ENCODE assay signal across 9 mouse cellular contexts in the genomic region with DNA sequence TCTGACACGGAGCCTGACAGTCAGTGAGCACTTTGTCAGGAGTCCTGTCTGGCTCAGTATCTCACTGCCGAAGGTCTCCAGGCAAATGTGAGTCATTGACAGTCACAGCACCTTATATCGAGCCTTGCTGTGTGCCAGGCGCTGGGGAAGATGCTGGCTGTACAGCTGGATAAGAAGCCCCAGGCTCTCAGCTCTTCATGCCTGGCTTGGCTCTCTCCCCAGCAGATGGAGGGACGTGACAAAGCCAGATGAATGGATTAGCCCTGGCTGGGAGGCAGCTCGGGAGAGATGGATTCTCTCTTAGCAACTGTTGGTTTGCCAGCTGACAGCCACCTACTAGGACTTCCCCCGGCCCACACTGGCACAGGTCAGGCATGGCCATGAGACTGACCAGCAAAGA.
DNase-seq lines count a peak whose midpoint lies in the region; ATAC-seq lines count a peak whose summit lies in the region.
"Had no signal": no experiment of that assay in that cellular context is flagged by ENCODE, and none has a peak within 500 bp of the region (broad histone marks: within the 10 kb centered on the region; RNA-seq: fewer than 3 reads in every experiment).

No protein-coding gene starts in this region.

- no peaks in the 10 kb centered on the region for H3K27me3 ChIP-seq in forebrain, embryonic 13.5 days
- H3K27me3 ChIP-seq in forebrain, embryonic 10.5 days (ENCODE audit: poor library complexity, severe bottlenecking), result peaks cover 4% of the 10 kb centered on the region; the same call in 1 of the 2 replicates

- no peak overlapping the region for H3K4me3 ChIP-seq in forebrain, embryonic 13.5 days
- H3K4me3 ChIP-seq in forebrain, embryonic 10.5 days, result no peak overlapping the region

- ATAC-seq in forebrain, embryonic 13.5 days, result peak; percentile 59
- ATAC-seq in granulocyte monocyte progenitor cell, adult 5-6 weeks (replicated peaks; ENCODE audit: poor library complexity, severe bottlenecking), result no peak

- intact Hi-C loops in left cerebral cortex, postnatal 14 days (cut with DNase I), result loop anchor here (5.0 kb wide), 1 partner anchor 470 kb away; no protein-coding TSS in a partner anchor

- no peak overlapping the region for H3K9ac ChIP-seq in forebrain, embryonic 13.5 days

- peak overlapping the region; percentile 41 for H3K27ac ChIP-seq in forebrain, embryonic 13.5 days
- H3K27ac ChIP-seq in forebrain, embryonic 10.5 days, result no peak overlapping the region

- no peak overlapping the region for H3K4me2 ChIP-seq in forebrain, embryonic 13.5 days

- WGBS in forebrain, embryonic 13.5 days, result 42% methylated on average over 7 of the region's 7 CpGs
- 61% methylated on average over 7 of the region's 7 CpGs for WGBS in forebrain, embryonic 10.5 days

- no peak for DNase-seq in forebrain, embryonic 10.5 days (ENCODE audit: extremely low spot score, low spot score)
- peak; percentile 53 to 79 for DNase-seq in frontal cortex, adult 2 months (ENCODE audit: extremely low spot score in 1 of 2, low spot score in 1 of 2)
- peak; percentile 61 to 82 for DNase-seq in left cerebral cortex, postnatal 14 days (ENCODE audit: low spot score in 2 of 2)
- DNase-seq in retina, postnatal 7 days (ENCODE audit: low read depth, low spot score), result peak; percentile 72
- no peak for DNase-seq in testis, postnatal 14 days (ENCODE audit: low spot score)
- DNase-seq in gastrocnemius, postnatal 25 days, result no peak
- DNase-seq: adrenal gland, adult 2 months had no signal

- H3K4me1 ChIP-seq in forebrain, embryonic 13.5 days, result peaks cover 36% of the 10 kb centered on the region
- H3K4me1 ChIP-seq in forebrain, embryonic 10.5 days, result peaks cover 28% of the 10 kb centered on the region

- H3K36me3 ChIP-seq in forebrain, embryonic 13.5 days (ENCODE audit: poor library complexity, severe bottlenecking), result no peaks in the 10 kb centered on the region
- H3K36me3 ChIP-seq in forebrain, embryonic 10.5 days (replicated peaks), result no peaks in the 10 kb centered on the region

- no peaks in the 10 kb centered on the region for H3K9me3 ChIP-seq in forebrain, embryonic 13.5 days (replicated peaks)
- no peaks in the 10 kb centered on the region for H3K9me3 ChIP-seq in forebrain, embryonic 10.5 days

Comparison
In these comparisons a context has a peak if more than half of its experiments do, and no peak if none do; other contexts are left out.
1. DNase-seq: peak in frontal cortex, adult 2 months (2 of 2), left cerebral cortex, postnatal 14 days (2 of 2) and retina, postnatal 7 days (single experiment); none in forebrain, embryonic 10.5 days (single experiment), testis, postnatal 14 days (single experiment) and gastrocnemius, postnatal 25 days (single experiment).